Mouse (Mus musculus): ENCODE data around the gene Gramd1b. TPM values are rescaled to one million over a fixed set of nuclear protein-coding genes. Genes with fewer than 3 reads are reported as not detected.

The Gramd1b gene
- polyA plus RNA-seq, 1 experiment = 117 TPM

- Histone ChIP-seq H3K27ac (ENCODE audit: insufficient read depth, low read depth, low read length) (no peak overlapping the region), H3K4me1 (ENCODE audit: control insufficient read depth, insufficient read depth, low read length) (no peaks in the 10 kb centered on the region), H3K4me3 (ENCODE audit: insufficient read depth, low read depth, low read length) (no peak overlapping the region)
- WGBS = 75% methylated on average over 5 of the region's 5 CpGs
- TF ChIP-seq CTCF (IDR thresholded peaks at IDR 0.05; ENCODE audit: insufficient read depth, low read depth, low read length) (no peak), POLR2A (IDR thresholded peaks at IDR 0.05; ENCODE audit: insufficient read depth, low read depth, low read length) (no peak)
Observed at GRCm38 (mm10) chr9:40294210-40294609, 237.0 kb downstream of the Gramd1b start.

GRCm38 (mm10) chr9:40293740-40294139 lies 237.4 kb downstream of the Gramd1b start:
- TF ChIP-seq POLR2A (IDR thresholded peaks at IDR 0.05; ENCODE audit: insufficient read depth, low read depth, low read length) (no peak), CTCF (IDR thresholded peaks at IDR 0.05; ENCODE audit: insufficient read depth, low read depth, low read length) (no peak)
- Histone ChIP-seq H3K27ac (ENCODE audit: insufficient read depth, low read depth, low read length) (no peak overlapping the region), H3K4me3 (ENCODE audit: insufficient read depth, low read depth, low read length) (no peak overlapping the region), H3K4me1 (ENCODE audit: control insufficient read depth, insufficient read depth, low read length) (no peaks in the 10 kb centered on the region)
- 67% methylated on average over 5 of the region's 5 CpGs for WGBS

- H3K27ac ChIP-seq (ENCODE audit: insufficient read depth, low read depth, low read length) = no peak overlapping the region
- no peak for TF ChIP-seq POLR2A (IDR thresholded peaks at IDR 0.05; ENCODE audit: insufficient read depth, low read depth, low read length)
- TF ChIP-seq CTCF (IDR thresholded peaks at IDR 0.05; ENCODE audit: insufficient read depth, low read depth, low read length) = no peak
- no peak overlapping the region for H3K4me3 ChIP-seq (ENCODE audit: insufficient read depth, low read depth, low read length)
- H3K4me1 ChIP-seq (ENCODE audit: control insufficient read depth, insufficient read depth, low read length) = no peaks in the 10 kb centered on the region
- WGBS = 90% methylated on average over 8 of the region's 8 CpGs
Observed at GRCm38 (mm10) chr9:40293286-40293685, 237.9 kb downstream of the Gramd1b start.

- no peak overlapping the region for H3K4me3 ChIP-seq (ENCODE audit: insufficient read depth, low read depth, low read length)
- TF ChIP-seq POLR2A (IDR thresholded peaks at IDR 0.05; ENCODE audit: insufficient read depth, low read depth, low read length) (no peak), CTCF (IDR thresholded peaks at IDR 0.05; ENCODE audit: insufficient read depth, low read depth, low read length) (no peak)
- H3K4me1 ChIP-seq (ENCODE audit: control insufficient read depth, insufficient read depth, low read length) = no peaks in the 10 kb centered on the region
- WGBS = 90% methylated on average over 4 of the region's 4 CpGs
- H3K27ac ChIP-seq (ENCODE audit: insufficient read depth, low read depth, low read length) = no peak overlapping the region
Observed at GRCm38 (mm10) chr9:40292475-40292874, 238.7 kb downstream of the Gramd1b start.

- WGBS = 51% methylated on average over 7 of the region's 7 CpGs
- H3K4me3 ChIP-seq (ENCODE audit: insufficient read depth, low read depth, low read length) = no peak overlapping the region
- TF ChIP-seq POLR2A (IDR thresholded peaks at IDR 0.05; ENCODE audit: insufficient read depth, low read depth, low read length) (no peak), CTCF (IDR thresholded peaks at IDR 0.05; ENCODE audit: insufficient read depth, low read depth, low read length) (no peak)
- H3K4me1 ChIP-seq (ENCODE audit: control insufficient read depth, insufficient read depth, low read length) = 0 out of 2 replicates have a peak, but pooled peaks cover 2% of the 10 kb centered on the region
- no peak overlapping the region for H3K27ac ChIP-seq (ENCODE audit: insufficient read depth, low read depth, low read length)
Observed at GRCm38 (mm10) chr9:40282968-40283367, 248.2 kb downstream of the Gramd1b start.

- 93% methylated on average over 7 of the region's 7 CpGs for WGBS
- Histone ChIP-seq H3K4me1 (ENCODE audit: control insufficient read depth, insufficient read depth, low read length) (peaks cover 5% of the 10 kb centered on the region; the same call in 1 of the 2 replicates), H3K4me3 (ENCODE audit: insufficient read depth, low read depth, low read length) (no peak overlapping the region), H3K27ac (ENCODE audit: insufficient read depth, low read depth, low read length) (no peak overlapping the region)
- TF ChIP-seq POLR2A (IDR thresholded peaks at IDR 0.05; ENCODE audit: insufficient read depth, low read depth, low read length) (no peak), CTCF (IDR thresholded peaks at IDR 0.05; ENCODE audit: insufficient read depth, low read depth, low read length) (0 out of 2 replicates have a peak, but pooled peaks have one; percentile 2)
Observed at GRCm38 (mm10) chr9:40279438-40279837, 251.7 kb downstream of the Gramd1b start.

- 78% methylated on average over 3 of the region's 3 CpGs for WGBS
- peaks cover 8% of the 10 kb centered on the region for H3K4me1 ChIP-seq (ENCODE audit: control insufficient read depth, insufficient read depth, low read length)
- no peak overlapping the region for H3K27ac ChIP-seq (ENCODE audit: insufficient read depth, low read depth, low read length)
- H3K4me3 ChIP-seq (ENCODE audit: insufficient read depth, low read depth, low read length) = no peak overlapping the region
- TF ChIP-seq CTCF (IDR thresholded peaks at IDR 0.05; ENCODE audit: insufficient read depth, low read depth, low read length) = no peak
- no peak for TF ChIP-seq POLR2A (IDR thresholded peaks at IDR 0.05; ENCODE audit: insufficient read depth, low read depth, low read length)
Observed at GRCm38 (mm10) chr9:40277671-40278070, 253.5 kb downstream of the Gramd1b start.

GRCm38 (mm10) chr9:40275904-40276303 lies 255.3 kb downstream of the Gramd1b start:
- Histone ChIP-seq H3K27ac (ENCODE audit: insufficient read depth, low read depth, low read length) (no peak overlapping the region), H3K4me1 (ENCODE audit: control insufficient read depth, insufficient read depth, low read length) (peaks cover 12% of the 10 kb centered on the region), H3K4me3 (ENCODE audit: insufficient read depth, low read depth, low read length) (no peak overlapping the region)
- 72% methylated on average over 5 of the region's 5 CpGs for WGBS
- TF ChIP-seq POLR2A (IDR thresholded peaks at IDR 0.05; ENCODE audit: insufficient read depth, low read depth, low read length) = no peak
- no peak for TF ChIP-seq CTCF (IDR thresholded peaks at IDR 0.05; ENCODE audit: insufficient read depth, low read depth, low read length)

GRCm38 (mm10) chr9:40272822-40273221 lies 258.4 kb downstream of the Gramd1b start:
- Histone ChIP-seq H3K4me3 (ENCODE audit: insufficient read depth, low read depth, low read length) (peak overlapping the region; percentile 26), H3K27ac (ENCODE audit: insufficient read depth, low read depth, low read length) (0 out of 2 replicates have a peak overlapping the region, but pooled peaks have one; percentile 2), H3K4me1 (ENCODE audit: control insufficient read depth, insufficient read depth, low read length) (peaks cover 20% of the 10 kb centered on the region)
- no peak for TF ChIP-seq CTCF (IDR thresholded peaks at IDR 0.05; ENCODE audit: insufficient read depth, low read depth, low read length)
- TF ChIP-seq POLR2A (IDR thresholded peaks at IDR 0.05; ENCODE audit: insufficient read depth, low read depth, low read length) = no peak
- WGBS = 51% methylated on average over 7 of the region's 7 CpGs

- TF ChIP-seq POLR2A (IDR thresholded peaks at IDR 0.05; ENCODE audit: insufficient read depth, low read depth, low read length) = no peak
- TF ChIP-seq CTCF (IDR thresholded peaks at IDR 0.05; ENCODE audit: insufficient read depth, low read depth, low read length) = no peak
- Histone ChIP-seq H3K4me1 (ENCODE audit: control insufficient read depth, insufficient read depth, low read length) (peaks cover 19% of the 10 kb centered on the region), H3K4me3 (ENCODE audit: insufficient read depth, low read depth, low read length) (peak overlapping the region; percentile 33), H3K27ac (ENCODE audit: insufficient read depth, low read depth, low read length) (peak overlapping the region; percentile 43; the same call in 1 of the 2 replicates)
- 17% methylated on average over 3 of the region's 3 CpGs for WGBS
Observed at GRCm38 (mm10) chr9:40271075-40271474, 260.1 kb downstream of the Gramd1b start.
